Mouse (Mus musculus): ENCODE measurements at regions not wholly inside any gene's neighbourhood (a gene's known extent, or its start where the extent isn't known, plus 50 kb on each side); places are given as distances from the start of the nearest gene placed in this dataset.
"Not testable (repeated sequence)": the region's sequence is repeated elsewhere in the genome, so short reads cannot be mapped to it uniquely, and the experiment has no call there.

DNA sequence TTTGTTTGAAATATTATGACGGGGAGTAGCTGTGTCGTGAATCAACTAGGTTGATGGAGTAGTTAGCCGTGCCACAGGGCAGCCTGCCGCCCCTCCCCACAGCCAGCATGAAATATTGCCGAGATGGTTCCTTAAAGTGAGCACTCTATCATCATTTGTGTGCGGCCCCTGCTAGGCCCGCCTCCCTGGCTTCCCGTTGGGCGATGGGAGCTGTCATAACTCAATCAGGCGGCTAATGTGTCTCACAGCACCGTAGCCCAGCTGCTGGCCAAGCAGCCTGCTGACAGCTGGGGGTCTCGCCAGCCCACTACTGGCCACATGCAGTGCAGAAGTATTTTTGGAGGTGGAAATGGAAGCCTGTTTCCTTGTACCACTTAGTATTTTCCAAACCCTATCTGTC, 140.9 kb downstream of the Sall1 start:
- no peak for DNase-seq

DNA sequence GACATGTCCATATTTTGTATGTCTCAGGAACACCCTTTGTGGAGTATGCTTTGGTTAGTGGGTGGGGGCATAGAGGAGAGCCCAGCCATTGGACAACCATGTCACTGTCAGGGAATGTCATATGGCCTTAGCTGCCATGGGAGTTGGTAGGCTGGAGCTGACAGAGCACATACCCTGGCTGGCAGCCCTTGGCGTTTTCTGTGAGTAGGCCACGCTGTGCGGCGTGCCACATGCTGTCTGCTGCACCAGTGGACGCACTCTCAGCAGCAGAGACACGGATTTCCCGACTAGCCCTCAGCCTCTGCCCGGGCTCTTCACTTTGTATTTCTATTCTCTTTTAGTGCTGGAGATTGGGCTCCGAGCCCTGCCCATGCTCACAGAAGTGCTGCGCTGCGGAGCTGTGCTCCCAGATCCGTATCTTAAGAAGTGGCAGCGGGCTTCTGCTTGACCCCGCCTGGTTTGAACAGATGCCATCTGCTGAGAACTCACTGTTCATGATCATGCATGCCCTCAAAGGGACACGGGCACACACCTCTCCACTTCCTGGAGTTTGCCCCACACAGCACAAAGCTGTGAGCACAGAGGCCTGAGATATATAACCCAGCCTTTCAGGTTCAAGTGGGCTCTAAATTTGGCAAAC, 160.1 kb downstream of the Sall1 start:
- DNase-seq: no peak

- DNase-seq: peak; percentile 23 to 33
These were observed 164.1 kb downstream of the Sall1 start for GRCm38 (mm10) chr8:88879857-88880256.

DNA sequence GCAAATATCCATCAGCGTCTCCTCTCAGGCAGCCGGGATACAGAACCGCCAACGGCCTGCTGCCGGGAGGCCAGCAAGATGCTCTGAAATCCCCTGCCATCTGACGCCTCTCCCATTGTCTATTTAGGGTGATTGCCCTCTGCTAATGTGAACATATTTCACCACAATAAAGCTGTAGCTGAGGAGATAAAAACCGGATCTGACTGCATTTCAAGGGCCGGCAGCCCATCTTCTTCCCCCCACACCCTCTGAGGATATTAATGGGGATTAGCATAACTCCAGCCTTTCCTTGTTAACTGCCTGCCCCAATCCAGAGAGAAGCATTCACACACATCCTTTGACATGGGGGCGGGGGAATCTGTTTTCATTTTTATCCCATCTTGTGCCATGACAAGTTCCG, 166.0 kb downstream of the Sall1 start:
- DNase-seq: no peak

GRCm38 (mm10) chr8:88862846-88863455, 166.1 kb downstream of the Cyld start:
- peak; percentile 60 to 81 for DNase-seq

DNA sequence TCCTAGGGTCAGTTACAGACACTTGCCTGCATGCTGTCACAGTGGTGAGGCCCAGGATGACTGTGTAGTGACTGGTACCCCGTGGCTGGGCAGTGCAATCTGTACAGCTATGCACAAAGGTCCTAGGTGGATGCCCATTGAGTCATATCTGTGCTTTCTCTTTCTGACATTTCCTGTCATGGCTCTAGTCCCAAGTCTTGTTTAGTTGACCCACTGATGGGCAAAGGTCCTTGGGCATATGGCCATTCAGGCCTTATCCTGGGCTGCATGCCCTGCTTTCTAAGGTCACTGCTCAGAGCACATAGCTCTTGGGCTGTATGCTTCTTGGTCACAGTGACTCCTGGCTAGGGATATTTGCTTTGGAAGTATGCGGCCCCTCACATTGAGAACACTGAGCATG, 160.4 kb downstream of the Cyld start:
- peak; percentile 86 to 91 for DNase-seq

- DNase-seq: peak; percentile 24 to 44
These were observed 156.4 kb downstream of the Cyld start for GRCm38 (mm10) chr8:88853200-88853599.

DNA sequence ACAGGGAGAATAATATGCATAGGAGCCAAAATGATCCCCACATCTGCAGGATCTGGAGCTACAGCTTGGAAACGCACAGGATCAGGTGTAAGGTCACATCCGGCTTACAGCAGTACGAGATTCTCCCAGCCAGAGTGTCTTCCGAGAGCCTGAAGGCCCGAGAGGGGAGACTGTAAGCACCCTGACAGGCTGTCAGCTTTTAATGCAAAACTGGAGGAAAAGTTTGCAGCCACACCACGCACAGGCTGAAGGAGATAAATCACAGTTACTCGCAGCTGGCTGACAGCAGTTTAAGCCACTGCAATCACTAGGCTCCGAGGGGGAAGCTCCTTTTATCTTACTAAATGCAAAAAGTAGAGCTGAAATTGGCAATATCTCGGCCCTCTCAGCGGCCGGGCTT, 149.1 kb downstream of the Cyld start:
- DNase-seq: no peak

- DNase-seq: no peak
These were observed 147.5 kb downstream of the Cyld start for GRCm38 (mm10) chr8:88844370-88844769.

GRCm38 (mm10) chr8:88842451-88842850, 145.6 kb downstream of the Cyld start:
- no peak for DNase-seq

- DNase-seq: no peak
These were observed 143.3 kb downstream of the Cyld start for GRCm38 (mm10) chr8:88840096-88840495.

DNA sequence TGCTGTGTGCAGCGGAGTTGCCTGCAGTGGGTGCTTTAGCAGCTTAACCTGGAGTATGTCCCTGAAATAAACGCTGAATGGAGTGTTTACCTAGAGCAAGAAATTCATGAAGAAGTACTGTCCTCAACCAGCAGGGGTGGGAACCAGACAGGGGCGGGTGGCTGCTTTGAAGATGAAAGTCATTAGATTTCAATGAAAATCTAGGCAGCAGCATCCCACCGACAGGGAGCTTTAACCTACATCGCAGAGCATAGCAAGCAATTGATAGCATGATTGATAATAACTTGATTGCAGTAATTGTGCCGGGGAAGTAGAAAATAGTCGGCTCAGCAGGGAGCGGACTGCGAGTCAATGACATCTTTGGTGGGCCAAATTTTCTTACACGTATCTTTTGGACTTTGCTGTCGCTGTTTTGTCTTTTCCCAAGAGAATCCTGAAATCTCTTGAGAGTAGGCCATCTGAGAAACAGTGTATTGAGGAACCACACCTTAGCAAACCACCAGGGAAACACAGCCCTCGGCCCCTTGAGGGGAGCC, 139.0 kb downstream of the Cyld start:
- no peak for DNase-seq

GRCm38 (mm10) chr8:88825816-88826215, 129.0 kb downstream of the Cyld start:
- DNase-seq: peak; percentile 58 to 66

DNA sequence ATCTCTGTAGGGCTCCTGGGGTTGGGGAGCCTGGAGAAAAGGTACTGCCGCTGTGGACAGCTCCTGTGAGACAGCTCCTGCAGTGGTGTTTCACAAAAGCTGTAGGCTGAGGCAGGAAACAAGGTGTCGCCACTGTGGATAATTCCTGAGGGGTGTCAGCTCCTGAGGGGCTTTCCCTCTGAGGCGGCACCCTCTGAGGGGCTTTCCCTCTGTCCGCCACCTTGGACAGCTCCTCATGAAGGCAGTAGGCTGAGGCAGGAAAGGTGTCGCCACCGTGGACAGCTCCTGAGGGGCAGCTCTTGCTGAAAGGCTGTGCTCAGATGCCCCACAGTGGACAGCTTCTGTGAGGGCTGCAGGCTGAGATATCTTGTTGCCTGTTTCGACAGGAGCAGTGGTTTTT, 127.1 kb downstream of the Cyld start:
- DNase-seq: peak in 1 of 2 experiments; percentile 14

DNA sequence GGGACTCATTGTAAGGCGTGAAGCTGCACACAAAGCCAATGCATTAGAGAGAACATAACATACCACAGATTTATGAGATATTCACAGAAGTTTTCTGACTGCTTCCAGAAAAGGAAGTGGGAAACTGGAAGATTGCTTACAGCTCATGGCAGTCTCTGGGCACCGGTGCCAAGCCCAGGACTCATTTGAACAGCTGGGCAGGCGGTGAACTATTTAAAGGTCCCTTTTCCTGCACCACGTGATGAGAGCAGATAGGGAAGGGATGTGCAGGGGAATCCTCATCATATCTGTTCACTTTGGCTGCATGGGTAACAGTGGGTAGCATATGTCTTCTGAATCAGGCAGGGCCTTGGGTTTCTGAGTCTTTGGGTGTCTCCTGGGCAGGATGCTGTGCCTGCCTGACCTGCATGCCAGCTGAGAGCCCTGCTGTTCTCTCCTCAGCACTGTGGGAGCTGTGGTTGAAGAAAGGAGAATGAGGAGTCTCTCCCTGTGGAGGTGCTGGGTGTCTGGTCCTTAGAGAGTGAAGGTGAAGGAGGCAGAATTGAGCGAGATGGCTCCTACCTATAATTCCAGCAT, 123.5 kb downstream of the Cyld start:
- DNase-seq: no peak

GRCm38 (mm10) chr8:88816461-88816860, 119.6 kb downstream of the Cyld start:
- DNase-seq: no peak

GRCm38 (mm10) chr8:88814246-88814645, 117.4 kb downstream of the Cyld start:
- no peak for DNase-seq

- DNase-seq: no peak
These were observed 116.3 kb downstream of the Cyld start for GRCm38 (mm10) chr8:88812901-88813676.

DNA sequence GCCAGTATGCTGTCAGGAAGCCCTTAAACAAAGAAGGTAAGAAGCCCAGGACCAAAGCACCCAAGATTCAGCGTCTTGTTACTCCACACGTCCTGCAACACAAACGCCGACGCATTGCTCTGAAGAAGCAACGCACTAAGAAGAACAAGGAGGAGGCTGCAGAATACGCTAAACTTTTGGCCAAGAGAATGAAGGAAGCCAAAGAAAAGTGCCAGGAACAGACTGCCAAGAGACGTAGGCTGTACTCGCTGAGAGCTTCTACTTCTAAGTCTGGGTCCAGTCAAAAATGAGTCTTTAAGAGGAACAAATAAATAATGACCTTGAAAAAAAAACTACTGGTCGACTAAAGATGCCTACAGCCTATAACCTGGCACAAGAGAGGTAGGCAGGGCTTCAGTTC, 110.0 kb downstream of the Cyld start:
- not testable (repeated sequence) for DNase-seq

Data from kidney, postnatal 36 days (tissue).